Mouse (Mus musculus) CH12F3 (cell line): ENCODE results near the gene Tnrc6b.

Experiments
- in situ Hi-C: fragments of 300-500 bp; cut with MboI; formaldehyde crosslinking; loops from 2 replicates; pipeline ENCODE4 v1.14.3; 2020; ENCODE audit warnings: low sequenced_read_pairs

Gene Tnrc6b

DNA sequence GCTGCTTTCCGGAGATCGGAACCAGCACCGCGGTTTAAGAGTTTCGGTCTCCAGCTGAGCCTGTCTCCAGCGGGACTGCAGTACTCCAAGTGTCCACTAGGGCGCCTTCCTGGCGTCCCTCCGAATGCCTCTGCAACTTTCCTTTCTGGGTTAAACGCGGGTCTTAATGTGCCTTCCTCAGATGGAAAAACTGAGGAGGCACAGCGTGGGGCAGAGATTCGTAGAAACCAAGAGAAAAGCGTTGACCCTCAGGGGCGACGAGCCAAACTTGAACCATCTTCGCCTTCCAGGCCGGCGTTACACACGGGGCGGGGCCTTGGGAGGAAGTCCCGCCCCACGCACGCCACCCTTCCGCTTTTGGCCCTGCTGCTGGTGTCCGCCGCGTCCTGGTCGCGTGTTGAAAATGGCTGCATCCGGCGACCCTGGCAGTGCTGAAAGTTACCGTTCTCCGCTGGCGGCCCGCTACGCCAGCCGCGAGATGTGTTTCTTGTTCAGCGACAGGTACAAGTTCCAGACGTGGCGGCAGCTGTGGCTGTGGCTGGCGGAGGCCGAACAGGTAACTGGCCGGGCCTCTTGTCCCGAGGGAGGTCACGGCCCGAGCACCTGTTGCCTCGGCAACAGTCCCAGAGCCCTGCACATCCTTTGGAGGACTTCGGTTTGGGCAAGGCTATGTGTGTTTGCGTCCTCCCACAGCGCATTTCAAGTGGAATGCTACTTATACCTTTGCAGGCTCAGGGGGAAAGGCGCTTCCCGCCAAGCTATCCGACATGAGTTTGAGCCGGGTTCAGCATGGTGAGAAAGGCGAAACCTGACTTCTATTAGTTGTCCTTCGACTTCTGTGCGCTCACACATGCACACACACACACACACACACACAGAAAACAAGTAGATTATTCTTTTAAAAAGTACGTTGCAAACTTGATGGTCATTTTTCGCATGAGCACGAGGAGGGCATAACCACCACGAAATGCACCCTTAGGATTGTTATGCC, 237.3 kb downstream of the Tnrc6b start, which contains the start of gene Adsl:
Gene Adsl, plus strand, starts transcription at position 346 of the 991 bp plus-strand sequence.
- in situ Hi-C loops = no loop called here

DNA sequence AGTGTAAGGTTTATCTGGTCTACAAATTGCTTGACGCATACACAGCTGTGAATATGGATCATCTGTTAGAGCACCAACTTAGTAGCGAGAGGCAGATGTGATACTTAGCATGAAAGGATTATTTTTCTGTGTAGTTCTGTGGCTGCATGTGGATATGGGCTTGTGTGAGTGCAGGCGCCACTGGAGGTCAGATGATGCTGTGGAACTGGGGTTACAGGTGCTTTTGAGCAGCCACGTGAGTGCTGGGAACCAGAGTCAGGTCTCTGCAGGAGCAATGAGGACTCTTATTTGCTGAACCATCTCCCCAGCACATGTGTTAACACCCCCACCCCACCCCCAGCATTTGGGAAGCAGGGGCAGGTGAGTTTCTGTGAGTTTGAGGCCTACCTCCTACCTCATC, 238.3 kb downstream of the Tnrc6b start:
- in situ Hi-C loops = no loop called here

DNA sequence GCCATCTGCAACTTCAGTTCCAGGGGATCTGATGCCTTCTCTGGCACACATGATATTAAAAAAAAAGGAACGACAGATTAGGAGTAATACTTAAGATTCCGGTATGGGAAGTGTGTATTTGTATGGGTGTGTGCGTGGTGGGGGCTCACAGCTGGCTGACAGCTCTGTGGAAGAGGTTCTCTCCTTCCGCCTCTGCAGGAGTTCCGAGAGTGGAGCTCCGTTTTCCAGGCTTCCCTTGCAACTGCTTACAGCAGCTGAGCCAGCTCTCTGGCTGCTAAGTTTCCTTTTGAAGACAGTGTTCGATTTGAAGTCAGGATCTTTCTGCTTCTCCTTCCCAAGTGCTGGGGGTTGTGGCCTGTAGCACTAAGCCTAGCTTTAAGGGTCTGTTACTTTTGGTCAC, 238.9 kb downstream of the Tnrc6b start:
- in situ Hi-C loops = no loop called here

DNA sequence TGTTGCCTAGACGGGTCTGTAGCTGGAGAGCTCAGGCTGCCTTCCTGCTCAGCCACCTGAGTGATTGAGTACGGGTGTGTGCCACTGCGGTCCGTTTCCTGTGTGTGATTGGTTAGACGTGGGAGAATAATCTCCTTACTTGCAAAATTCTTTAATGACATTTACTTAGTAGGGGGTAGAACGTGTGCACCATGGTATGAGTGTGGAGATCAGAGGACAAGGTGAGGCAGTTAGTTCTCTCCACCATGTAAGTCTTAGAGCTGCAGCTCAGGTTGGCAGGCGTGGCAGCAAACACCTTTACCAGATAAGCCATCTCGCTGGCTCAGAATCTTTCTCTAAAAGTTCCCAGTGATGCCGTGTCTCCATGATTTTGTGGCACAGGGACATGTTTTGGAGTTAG, 242.9 kb downstream of the Tnrc6b start:
- in situ Hi-C loops = no loop called here

DNA sequence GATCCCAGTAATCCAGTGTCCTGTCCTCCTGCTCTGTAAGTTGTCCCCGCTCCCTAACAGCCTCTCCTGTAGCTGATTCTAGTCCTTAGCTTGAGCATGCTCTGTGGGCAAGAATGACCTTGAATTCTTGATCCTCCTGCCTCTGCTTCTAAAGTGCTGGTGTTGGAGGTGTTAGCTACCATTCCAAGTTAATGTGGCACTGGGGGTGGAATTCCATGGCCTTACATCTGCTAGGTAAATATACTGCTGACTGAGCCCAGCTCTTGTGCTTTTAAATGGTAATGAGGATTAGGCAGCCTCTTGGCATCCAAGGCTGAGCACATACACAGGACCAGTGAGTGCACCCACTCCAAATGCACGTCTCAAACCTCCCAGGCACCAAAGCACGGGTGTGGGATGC, 243.7 kb downstream of the Tnrc6b start:
- in situ Hi-C loops = no loop called here

DNA sequence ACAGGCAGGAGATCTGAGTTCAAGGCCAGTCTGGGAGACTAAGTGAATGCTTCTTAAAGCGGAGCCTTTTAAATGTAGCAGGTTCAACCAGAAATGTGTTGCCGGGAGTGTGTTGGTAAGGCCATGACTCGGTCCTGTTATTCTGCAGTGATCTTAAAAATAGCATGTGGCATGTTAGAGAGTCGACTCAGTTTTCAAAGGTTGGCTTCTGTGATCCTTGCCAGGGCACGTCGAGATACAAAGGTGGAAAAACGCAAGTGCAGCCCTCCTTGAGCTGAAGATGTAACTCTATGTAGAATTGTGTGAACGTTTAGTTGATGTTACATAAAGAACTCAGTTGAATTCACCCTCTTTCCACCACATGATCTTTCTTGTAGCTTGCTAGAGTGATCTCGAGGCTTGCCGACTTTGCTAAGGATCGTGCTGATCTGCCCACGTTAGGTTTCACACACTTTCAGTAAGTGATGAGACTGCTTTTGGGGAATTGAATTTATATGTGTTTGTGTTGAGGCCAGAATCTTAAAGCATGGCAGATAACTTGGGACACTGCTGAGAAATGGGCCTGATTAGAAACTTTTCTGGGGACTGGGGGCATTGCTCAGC, 244.8 kb downstream of the Tnrc6b start:
- in situ Hi-C loops = no loop called here

DNA sequence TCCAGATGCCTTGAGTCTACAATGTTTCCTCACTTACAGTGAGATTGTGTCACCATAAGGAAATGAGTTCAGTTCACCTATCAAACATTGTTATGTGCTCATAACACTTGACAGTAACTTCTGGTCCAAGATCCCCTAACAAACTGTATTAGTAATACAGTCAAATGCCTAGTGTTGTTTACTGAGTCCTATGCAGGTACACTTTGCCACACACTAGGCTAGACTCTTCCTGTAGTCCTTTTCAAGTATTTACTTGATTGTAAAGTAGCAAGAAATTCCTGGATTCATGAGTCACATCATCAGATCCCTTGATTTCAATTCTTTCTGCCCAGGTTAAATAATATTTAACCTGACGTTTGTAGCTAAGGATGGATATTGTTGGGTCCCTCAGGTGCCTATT, 258.3 kb downstream of the Tnrc6b start:
- in situ Hi-C loops = no loop called here

DNA sequence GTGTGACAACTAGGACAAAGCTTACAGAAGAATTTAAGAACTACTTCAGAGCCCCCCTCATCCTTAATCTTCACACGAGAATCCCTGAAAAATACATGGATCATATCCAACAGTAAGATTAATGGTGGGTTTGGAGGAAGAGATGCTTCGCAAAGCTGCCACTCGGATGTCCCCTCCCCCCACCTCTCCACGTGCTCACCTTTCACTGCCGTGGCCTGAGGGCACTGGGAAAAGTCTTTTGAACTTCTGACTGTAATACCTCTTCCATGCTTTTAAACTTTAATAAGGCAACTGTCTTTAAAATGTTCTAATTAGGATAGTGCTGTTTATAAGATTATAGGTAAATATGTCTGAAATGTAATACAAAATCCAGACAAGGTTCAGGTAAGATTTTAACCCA, 263.2 kb downstream of the Tnrc6b start:
- in situ Hi-C loops = no loop called here

DNA sequence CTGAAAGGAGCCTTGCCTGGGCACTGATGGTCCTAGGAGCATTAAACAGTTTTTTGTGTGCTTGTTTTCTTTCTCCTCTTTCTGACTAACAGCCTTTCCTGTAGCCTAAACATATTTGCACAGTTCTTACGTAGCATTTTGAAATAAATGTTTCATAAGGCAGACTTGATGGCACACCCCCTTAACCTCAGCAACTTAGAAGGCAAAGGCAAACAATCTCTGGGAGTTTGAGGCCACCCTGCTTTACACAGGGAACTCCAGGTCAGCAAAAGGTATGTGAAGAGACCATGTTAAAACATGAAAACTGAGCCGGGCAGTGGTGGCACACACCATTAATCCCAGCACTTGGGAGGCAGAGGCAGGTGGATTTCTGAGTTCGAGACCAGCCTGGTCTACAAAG, 264.6 kb downstream of the Tnrc6b start:
- in situ Hi-C loops = no loop called here

DNA sequence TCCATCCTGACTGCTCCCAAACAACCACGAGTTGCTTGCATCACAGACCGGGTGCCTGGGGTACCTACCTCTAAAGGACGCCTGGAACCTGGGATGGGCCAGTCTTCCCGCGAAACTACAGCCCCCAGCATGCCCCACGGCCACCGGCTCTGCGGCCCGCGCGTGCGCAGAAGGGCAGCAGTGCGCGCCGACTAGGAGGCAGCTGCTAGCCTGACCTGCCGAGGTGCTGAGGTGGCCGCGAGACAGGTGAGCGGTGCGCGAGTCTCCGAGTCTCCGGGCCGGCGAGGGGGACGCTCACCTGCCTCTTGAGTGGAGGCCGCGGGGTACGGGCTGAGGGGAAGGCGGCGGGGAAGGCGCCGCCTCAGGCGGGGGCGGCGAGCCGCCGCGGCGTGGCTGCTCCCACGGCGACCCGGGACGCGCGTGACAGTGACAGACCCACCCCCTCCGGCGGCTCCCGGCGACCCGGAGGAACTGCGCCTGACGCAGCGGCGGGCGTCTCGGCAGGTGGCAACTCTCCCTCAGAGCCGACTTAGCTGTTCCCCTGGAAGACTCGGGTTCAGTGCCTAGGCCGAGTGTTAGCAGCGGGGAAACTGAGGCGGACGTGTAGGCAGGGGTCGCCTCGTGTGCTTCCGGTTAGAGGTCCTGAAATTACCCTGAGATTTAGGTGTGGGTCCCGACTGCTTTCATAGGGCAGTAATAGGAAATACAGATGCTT, 266.7 kb downstream of the Tnrc6b start, which contains the start of gene Sgsm3:
Gene Sgsm3, plus strand, starts transcription at position 146 of the 715 bp plus-strand sequence.
- in situ Hi-C loops = no loop called here

DNA sequence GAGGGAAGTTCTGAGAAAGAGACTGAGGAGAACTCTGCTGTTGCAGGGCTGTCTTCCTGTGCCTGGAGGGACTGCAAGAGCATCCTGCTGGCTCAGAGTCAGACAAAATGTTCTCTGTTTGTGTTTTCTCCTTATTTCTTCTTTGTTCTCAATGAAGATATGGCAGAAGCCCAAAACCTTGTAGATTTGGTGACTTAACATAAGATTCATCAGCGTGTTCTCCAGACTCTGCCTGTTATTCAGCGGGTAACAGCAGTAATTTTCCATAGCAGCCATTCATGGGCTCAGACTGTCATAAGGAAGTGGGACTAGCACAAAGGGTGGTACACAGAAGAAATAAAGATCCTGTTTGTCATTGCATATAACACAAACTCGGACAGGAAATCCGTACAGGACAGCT, 268.5 kb downstream of the Tnrc6b start:
- in situ Hi-C loops = no loop called here

DNA sequence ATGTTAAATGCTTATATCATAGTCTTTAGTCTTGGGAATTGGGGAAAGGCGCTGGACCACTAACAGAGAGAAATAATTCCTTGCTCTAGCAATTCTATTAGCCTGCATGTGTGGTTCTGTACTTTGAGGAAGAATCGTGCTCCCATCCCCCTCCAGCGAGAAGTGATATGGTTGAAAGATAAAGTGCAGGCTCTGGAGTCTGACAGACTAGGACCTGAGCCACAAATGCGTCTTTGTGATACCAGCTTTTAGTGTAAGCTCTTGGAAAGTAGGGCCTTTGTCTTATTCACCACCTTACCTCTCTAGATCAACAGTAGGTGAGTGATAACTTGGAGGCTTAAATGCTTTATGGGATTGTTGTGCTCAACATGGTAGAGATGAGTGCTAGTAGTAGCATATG, 270.1 kb downstream of the Tnrc6b start:
- in situ Hi-C loops = no loop called here

DNA sequence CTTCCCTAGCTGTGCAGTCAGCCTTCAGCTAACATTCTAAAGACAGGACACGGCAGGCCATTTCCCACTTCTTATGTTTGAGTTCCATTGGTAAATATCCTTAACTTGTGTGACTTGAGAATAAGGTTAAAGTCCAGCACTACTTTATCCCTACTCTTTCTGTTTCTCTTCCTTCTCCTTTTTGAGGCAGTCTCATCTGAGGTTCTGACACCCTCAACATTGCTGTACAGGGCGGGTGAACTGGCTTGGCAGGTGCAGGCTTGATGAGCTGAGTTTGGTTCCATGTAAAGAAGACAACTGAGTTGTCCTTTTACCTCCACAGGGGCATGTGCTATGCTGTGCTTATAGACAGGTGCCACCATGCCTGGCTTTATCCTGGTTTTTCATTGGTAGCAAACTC, 272.2 kb downstream of the Tnrc6b start:
- in situ Hi-C loops = no loop called here

DNA sequence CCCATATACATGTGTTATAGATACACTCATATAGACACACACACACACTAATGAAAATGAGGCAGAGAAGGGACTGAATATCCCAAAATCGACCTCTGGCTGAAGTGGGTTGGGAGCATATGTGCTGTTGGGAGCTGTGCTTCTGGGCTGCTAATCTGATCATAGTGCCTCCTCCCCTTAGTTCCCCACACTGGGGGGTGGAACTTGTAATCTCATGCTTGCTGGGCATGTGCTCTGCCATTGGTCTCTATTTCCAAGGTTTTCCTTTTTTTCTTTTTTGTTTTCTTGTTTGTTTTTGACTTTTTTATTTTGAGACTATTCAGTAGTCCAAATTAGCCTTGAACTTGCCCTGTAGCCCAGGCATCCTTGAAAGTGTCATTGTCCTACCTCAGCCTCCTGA, 277.2 kb downstream of the Tnrc6b start:
- in situ Hi-C loops = no loop called here

DNA sequence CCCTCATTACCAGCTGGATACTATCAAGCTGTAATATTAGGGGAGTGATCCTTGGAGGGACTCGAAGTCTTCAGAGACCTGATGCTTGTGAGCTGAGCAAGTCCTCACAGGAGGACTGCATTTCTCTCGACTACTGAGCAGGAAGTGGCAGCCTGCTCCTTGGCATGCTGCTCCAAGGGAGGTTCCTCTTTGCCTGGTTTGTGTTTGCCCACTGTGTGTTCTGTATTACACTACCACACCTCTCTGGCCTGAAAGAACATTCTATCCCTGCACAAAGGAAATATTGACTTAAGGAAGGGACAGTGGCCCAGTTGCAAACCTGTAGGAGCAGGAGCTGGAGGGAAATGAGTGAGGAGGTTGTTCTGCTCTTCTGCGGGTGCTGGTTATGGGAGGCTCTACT, 278.6 kb downstream of the Tnrc6b start:
- in situ Hi-C loops = no loop called here
